Mouse (Mus musculus): Measurements from ENCODE around the gene Gm10518. TPM values are rescaled to one million over a fixed set of nuclear protein-coding genes. Genes with fewer than 3 reads are reported as not detected.

The Gm10518 gene
- 0.60 TPM for polyA plus RNA-seq (2017; shearing (Covaris generic))

GRCm38 (mm10) chr1:179802610-179803512 is at the start of gene Gm10518:
TSS of gene Gm10518 (plus strand) at chr1:179803376.

DNA sequence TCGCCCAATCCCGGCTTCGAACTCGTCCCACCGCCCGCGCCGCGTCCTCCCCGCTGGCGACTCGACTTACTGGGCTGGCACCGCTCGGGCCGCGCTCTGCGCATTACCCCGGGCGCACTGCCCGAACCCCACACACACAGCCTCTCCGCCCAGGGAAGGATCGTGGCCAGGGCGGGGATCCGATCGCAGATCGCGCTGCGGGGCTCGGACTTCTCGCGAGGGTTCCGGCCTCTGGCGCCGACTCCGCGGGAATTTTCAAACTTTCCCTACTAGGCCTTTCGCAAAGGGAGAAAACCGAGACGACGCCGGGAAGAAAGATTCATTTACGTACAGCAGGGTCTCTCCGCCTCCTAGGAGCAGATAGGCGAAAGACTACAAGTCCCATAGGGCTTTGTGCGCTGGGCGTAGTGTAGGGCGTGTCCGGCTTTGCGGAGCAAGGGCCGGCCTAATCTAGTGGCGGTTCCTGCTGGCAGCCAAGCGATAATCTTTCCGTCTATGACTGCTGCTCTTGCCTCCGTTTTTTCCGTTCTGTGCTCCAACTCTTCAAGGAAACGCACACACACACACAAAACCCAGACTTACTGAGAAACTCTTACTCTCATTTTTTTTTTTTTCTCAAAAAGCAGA is 450 bp downstream of the Gm10518 start, which contains the start of gene Ahctf1:
Gene Ahctf1 (minus strand): TSS at position 168 of the 627 bp plus-strand sequence.

Other genes starting within 250 kb of the Gm10518 start
- 8.9 TPM for gene Sccpdh, start 135.2 kb upstream of the Gm10518 start, polyA plus RNA-seq (2017; shearing (Covaris generic))
- gene Kif28, start 58.1 kb upstream of the Gm10518 start, polyA plus RNA-seq (2017; shearing (Covaris generic)) = not detected
- gene Ahctf1, start 304 bp downstream of the Gm10518 start, polyA plus RNA-seq (2017; shearing (Covaris generic)) = 39.5 TPM
- gene Cdc42bpa, start 157.1 kb downstream of the Gm10518 start, polyA plus RNA-seq (2017; shearing (Covaris generic)) = 2.2 TPM